Mouse (Mus musculus) ES-E14 (cell line): Measurements from ENCODE around the gene Cacna1h.

ENCODE experiments used
- CHD2 ChIP-seq: IDR thresholded peaks from 2 replicates; pipeline ENCODE4 v1.6.1; 2014; ENCODE audit warnings: mild to moderate bottlenecking, low read depth, low read length, inconsistent platforms
- HCFC1 ChIP-seq: IDR thresholded peaks from 2 replicates; pipeline ENCODE4 v1.6.1; 2012; ENCODE audit warnings: low read length, inconsistent platforms, borderline replicate concordance; ENCODE audit not compliant: insufficient read depth
- MAFK ChIP-seq: IDR thresholded peaks from 2 replicates; pipeline ENCODE4 v1.6.1; 2014; ENCODE audit warnings: mild to moderate bottlenecking, low read depth, low read length, inconsistent platforms; ENCODE audit not compliant: insufficient read depth

DNA sequence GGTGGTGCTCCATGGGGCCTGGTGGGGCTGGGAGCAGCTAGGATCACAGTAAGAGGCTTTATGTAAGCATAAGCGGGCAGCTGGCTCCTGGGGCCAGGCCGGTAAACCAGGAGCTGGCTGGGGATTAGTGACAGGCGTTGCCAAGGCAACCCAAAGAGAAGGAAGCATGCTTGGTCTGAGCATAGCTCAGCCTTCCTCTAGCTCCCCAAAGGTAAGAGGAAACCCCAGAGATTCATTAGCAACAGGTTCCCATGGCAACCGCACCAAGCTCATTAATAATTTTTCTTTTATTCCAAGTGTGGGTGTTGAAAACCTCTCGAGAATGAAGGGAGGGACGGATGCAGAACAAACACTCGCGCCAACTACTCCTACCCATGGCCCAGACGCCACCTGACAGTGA, 14.7 kb downstream of the Cacna1h start:
- TF ChIP-seq CHD2 (no peak), HCFC1 (no peak), MAFK (no peak)
